Comparison of ENCODE assay signal across 27 mouse cellular contexts in the genomic region with DNA sequence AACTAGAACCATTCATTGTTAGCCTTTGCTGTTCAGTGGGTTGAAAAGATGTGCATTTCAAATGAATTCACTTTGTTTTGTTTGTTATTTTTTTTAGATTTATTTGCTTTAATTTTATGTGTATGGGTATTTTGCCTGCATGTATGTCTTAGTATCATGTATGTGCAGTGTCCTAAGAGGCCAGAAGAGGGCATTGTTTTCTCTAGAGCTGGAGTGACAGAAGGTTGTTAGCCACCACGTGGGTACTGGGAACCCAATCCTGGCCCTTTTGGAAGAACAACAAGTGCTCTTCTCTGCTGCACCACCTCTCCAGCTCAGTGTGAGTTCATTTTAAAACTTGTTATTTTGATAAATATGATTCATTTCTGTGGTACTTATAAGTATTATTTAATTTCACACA. TPM values are rescaled to one million over a fixed set of nuclear protein-coding genes. Genes with fewer than 3 reads are reported as not detected.
DNase-seq lines count a peak whose midpoint lies in the region; ATAC-seq and TF ChIP-seq lines count a peak whose summit lies in the region.
"Had no signal": no experiment of that assay in that cellular context is flagged by ENCODE, and none has a peak within 500 bp of the region (broad histone marks: within the 10 kb centered on the region; RNA-seq: fewer than 3 reads in every experiment).

No protein-coding gene starts in this region.

- TF ChIP-seq EP300 in MEL (IDR thresholded peaks at IDR 0.05; ENCODE audit: low read depth in 1 of 2, low read length in 2 of 2) = no peak

- TF ChIP-seq CTCF in intestine, postnatal 0 days (IDR thresholded peaks at IDR 0.05; ENCODE audit: low read depth) = peak; percentile 24; the same call in 1 of the 2 replicates
- peak; percentile 30 for TF ChIP-seq CTCF in midbrain, postnatal 0 days (IDR thresholded peaks at IDR 0.05)
- peak in 1 of 3 experiments; percentile 32; a peak in 3 of 6 replicates for TF ChIP-seq CTCF in MEL (IDR thresholded peaks at IDR 0.05 in 2 of 3, conservative IDR thresholded peaks at IDR 0.05 in 1 of 3; ENCODE audit: control insufficient read depth in 1 of 3, insufficient read depth in 1 of 3, low read depth in 2 of 3, low read length in 3 of 3, poor library complexity in 1 of 3, severe bottlenecking in 1 of 3)

- no peaks in the 10 kb centered on the region for H3K36me3 ChIP-seq in intestine, postnatal 0 days (ENCODE audit: control insufficient read depth, insufficient read depth)
- no peaks in the 10 kb centered on the region for H3K36me3 ChIP-seq in intestine, embryonic 16.5 days (ENCODE audit: control insufficient read depth, insufficient read depth, low read length)
- no peaks in the 10 kb centered on the region for H3K36me3 ChIP-seq in midbrain, postnatal 0 days (ENCODE audit: insufficient read depth, low read length)
- H3K36me3 ChIP-seq in midbrain, embryonic 13.5 days = peaks cover 7% of the 10 kb centered on the region
- no peaks in the 10 kb centered on the region for H3K36me3 ChIP-seq in MEL (ENCODE audit: control insufficient read depth in 1 of 2, insufficient read depth in 2 of 2, low read length in 2 of 2)
- H3K36me3 ChIP-seq: G1E; heart, embryonic 10.5 days; heart, embryonic 15.5 days; liver, embryonic 15.5 days had no signal

- no peak for ATAC-seq in intestine, postnatal 0 days
- no peak for ATAC-seq in intestine, embryonic 16.5 days
- ATAC-seq in midbrain, postnatal 0 days (ENCODE audit: low FRiP score) = no peak
- ATAC-seq in midbrain, embryonic 13.5 days = no peak
- ATAC-seq in erythroblast, adult 5-6 weeks (replicated peaks; ENCODE audit: low FRiP score, poor library complexity, severe bottlenecking) = no peak
- ATAC-seq: CD4-positive, CD25-positive, alpha-beta regulatory T cell, adult 4 months; forebrain, embryonic 14.5 days; hindbrain, embryonic 16.5 days had no signal

- no peaks in the 10 kb centered on the region for H3K4me1 ChIP-seq in intestine, postnatal 0 days (replicated peaks; ENCODE audit: control insufficient read depth, insufficient read depth, low read length)
- H3K4me1 ChIP-seq in intestine, embryonic 16.5 days (ENCODE audit: control insufficient read depth, insufficient read depth, low read length) = no peaks in the 10 kb centered on the region; the same call in 1 of the 2 replicates
- H3K4me1 ChIP-seq in midbrain, postnatal 0 days (ENCODE audit: insufficient read depth, low read length) = no peaks in the 10 kb centered on the region
- peaks cover 13% of the 10 kb centered on the region for H3K4me1 ChIP-seq in midbrain, embryonic 13.5 days (replicated peaks)
- H3K4me1 ChIP-seq in MEL (ENCODE audit: control insufficient read depth in 1 of 2, insufficient read depth in 2 of 2, low read length in 2 of 2) = no peaks in the 10 kb centered on the region
- H3K4me1 ChIP-seq: heart, embryonic 10.5 days; limb, embryonic 12.5 days; liver, embryonic 15.5 days had no signal

- H3K27ac ChIP-seq in intestine, postnatal 0 days (ENCODE audit: low read depth, low read length) = no peak overlapping the region
- H3K27ac ChIP-seq in intestine, embryonic 16.5 days (ENCODE audit: low read length) = no peak overlapping the region
- H3K27ac ChIP-seq in midbrain, postnatal 0 days (ENCODE audit: low read depth, low read length) = no peak overlapping the region
- no peak overlapping the region for H3K27ac ChIP-seq in midbrain, embryonic 13.5 days
- H3K27ac ChIP-seq in MEL (ENCODE audit: control insufficient read depth, low read depth, low read length) = no peak overlapping the region
- H3K27ac ChIP-seq: heart, embryonic 10.5 days; heart, embryonic 15.5 days; left cerebral cortex, adult 2 months; limb, embryonic 12.5 days; liver, embryonic 15.5 days; macrophage had no signal

- DNase-seq in midbrain, postnatal 0 days (ENCODE audit: low spot score) = no peak
- peak; percentile 34 for DNase-seq in MEL (ENCODE audit: low read depth, low spot score)
- no peak for DNase-seq in T-cell, adult 2 months (ENCODE audit: low spot score)
- DNase-seq: adrenal gland, postnatal 10 days; cerebellum, adult 11 months; cerebellum, adult 9-10 months; cerebellum, postnatal 36 days; gastrocnemius, postnatal 25 days; kidney, adult 9 months; kidney, postnatal 14 days; midbrain, embryonic 14.5 days; right cerebral cortex, postnatal 4 days; thymus, adult 2 months had no signal

- WGBS in intestine, postnatal 0 days = 77% methylated on average over 1 of the region's 1 CpGs
- WGBS in intestine, embryonic 16.5 days = 81% methylated on average over 1 of the region's 1 CpGs
- 86% methylated on average over 1 of the region's 1 CpGs for WGBS in midbrain, postnatal 0 days
- 79% methylated on average over 1 of the region's 1 CpGs for WGBS in midbrain, embryonic 13.5 days

- no peak overlapping the region for H3K4me2 ChIP-seq in intestine, postnatal 0 days (replicated peaks; ENCODE audit: low read depth)
- H3K4me2 ChIP-seq in intestine, embryonic 16.5 days (ENCODE audit: low read depth, low read length) = no peak overlapping the region
- no peak overlapping the region for H3K4me2 ChIP-seq in midbrain, postnatal 0 days (ENCODE audit: low read depth, low read length, poor library complexity, severe bottlenecking)
- H3K4me2 ChIP-seq in midbrain, embryonic 13.5 days (replicated peaks) = no peak overlapping the region
- H3K4me2 ChIP-seq: heart, embryonic 15.5 days; limb, embryonic 12.5 days; liver, embryonic 15.5 days had no signal

- H3K9me3 ChIP-seq in intestine, postnatal 0 days (ENCODE audit: control insufficient read depth) = no peaks in the 10 kb centered on the region
- no peaks in the 10 kb centered on the region for H3K9me3 ChIP-seq in intestine, embryonic 16.5 days (ENCODE audit: control insufficient read depth, low read length)
- H3K9me3 ChIP-seq in midbrain, postnatal 0 days (ENCODE audit: low read length) = no peaks in the 10 kb centered on the region
- H3K9me3 ChIP-seq in midbrain, embryonic 13.5 days = no peaks in the 10 kb centered on the region
- H3K9me3 ChIP-seq in MEL (replicated peaks; ENCODE audit: insufficient read depth, low read length) = no peaks in the 10 kb centered on the region
- H3K9me3 ChIP-seq: heart, embryonic 10.5 days; heart, embryonic 15.5 days; limb, embryonic 12.5 days; liver, embryonic 15.5 days had no signal

- no peak for TF ChIP-seq POLR2A in MEL (IDR thresholded peaks at IDR 0.05; ENCODE audit: control insufficient read depth in 1 of 2, insufficient read depth in 1 of 2, low read depth in 1 of 2, low read length in 2 of 2, poor library complexity in 1 of 2)

- TF ChIP-seq RAD21 in MEL (IDR thresholded peaks at IDR 0.05; ENCODE audit: low read depth, low read length) = peak; percentile 39

- no peak overlapping the region for H3K4me3 ChIP-seq in intestine, postnatal 0 days (ENCODE audit: low read depth, low read length)
- H3K4me3 ChIP-seq in intestine, embryonic 16.5 days (ENCODE audit: low read length) = no peak overlapping the region
- H3K4me3 ChIP-seq in midbrain, postnatal 0 days (ENCODE audit: low read depth, low read length) = no peak overlapping the region
- no peak overlapping the region for H3K4me3 ChIP-seq in midbrain, embryonic 13.5 days (replicated peaks)
- H3K4me3 ChIP-seq in MEL (ENCODE audit: control insufficient read depth in 1 of 2, insufficient read depth in 1 of 2, low read depth in 2 of 2, low read length in 2 of 2) = no peak overlapping the region
- H3K4me3 ChIP-seq: heart, embryonic 10.5 days; heart, embryonic 15.5 days; left cerebral cortex, adult 2 months; limb, embryonic 12.5 days; liver, embryonic 15.5 days had no signal

- H3K9ac ChIP-seq in intestine, postnatal 0 days (ENCODE audit: low read depth, low read length) = no peak overlapping the region
- H3K9ac ChIP-seq in intestine, embryonic 16.5 days (ENCODE audit: low read depth, low read length) = no peak overlapping the region
- no peak overlapping the region for H3K9ac ChIP-seq in midbrain, postnatal 0 days (replicated peaks; ENCODE audit: low read length, poor library complexity, severe bottlenecking)
- no peak overlapping the region for H3K9ac ChIP-seq in midbrain, embryonic 13.5 days (replicated peaks)
- no peak overlapping the region for H3K9ac ChIP-seq in MEL (ENCODE audit: control insufficient read depth, low read depth, low read length, poor library complexity, severe bottlenecking)
- H3K9ac ChIP-seq: heart, embryonic 15.5 days; limb, embryonic 12.5 days; liver, embryonic 15.5 days had no signal

- H3K27me3 ChIP-seq in intestine, postnatal 0 days (replicated peaks; ENCODE audit: control insufficient read depth, insufficient read depth, low read length) = peaks cover 8% of the 10 kb centered on the region; the same call in 1 of the 2 replicates
- no peaks in the 10 kb centered on the region for H3K27me3 ChIP-seq in intestine, embryonic 16.5 days (replicated peaks; ENCODE audit: control insufficient read depth, insufficient read depth, low read length)
- no peaks in the 10 kb centered on the region for H3K27me3 ChIP-seq in midbrain, postnatal 0 days (ENCODE audit: insufficient read depth, low read length)
- H3K27me3 ChIP-seq in midbrain, embryonic 13.5 days = no peaks in the 10 kb centered on the region
- H3K27me3 ChIP-seq in MEL (ENCODE audit: control insufficient read depth in 1 of 2, insufficient read depth in 2 of 2, low read length in 2 of 2) = no peaks in the 10 kb centered on the region
- H3K27me3 ChIP-seq: heart, embryonic 15.5 days; limb, embryonic 12.5 days had no signal

- no peaks in the 10 kb centered on the region for H3K79me2 ChIP-seq in MEL (ENCODE audit: control insufficient read depth, insufficient read depth, low read length, poor library complexity)

TF ChIP-seq in MEL, 35 proteins besides CTCF, POLR2A, EP300 and RAD21 (continues in another document):
- 0 out of 2 replicates have a peak, but pooled peaks have one; percentile 35 for TF ChIP-seq MYC (IDR thresholded peaks at IDR 0.05; ENCODE audit: low read depth, low read length)
- no peak for TF ChIP-seq MEF2A (IDR thresholded peaks at IDR 0.05; ENCODE audit: extremely low read depth, insufficient replicate concordance, low read depth, low read length, poor library complexity, severe bottlenecking)
- no peak for TF ChIP-seq ZKSCAN1 (IDR thresholded peaks at IDR 0.05; ENCODE audit: low read depth, low read length)
- peak; percentile 54 for TF ChIP-seq SMC3 (IDR thresholded peaks at IDR 0.05; ENCODE audit: low read depth, low read length)

RNA-seq across cellular contexts. Expression of a gene that starts 5.0 kb away (rescaled TPM):
- polyA plus RNA-seq in intestine, postnatal 0 days (2015; fragmentation: Nextera tagmentation; extraction: Ambion mirVana) = 5.5 and 5.9 TPM in 2 replicates
- polyA plus RNA-seq in intestine, embryonic 16.5 days (2015; fragmentation: Nextera tagmentation; extraction: Ambion mirVana) = 6.9 and 7.4 TPM in 2 replicates
- 62.0 and 66.6 TPM in 2 replicates for total RNA-seq in midbrain, postnatal 0 days (2014; rRNA removed)
- 26.1 and 31.4 TPM in 2 replicates for polyA plus RNA-seq in midbrain, postnatal 0 days (2015; fragmentation: Nextera tagmentation; extraction: Ambion mirVana)
- 34.6 and 38.2 TPM in 2 replicates for polyA plus RNA-seq in midbrain, embryonic 13.5 days (2015; fragmentation: Nextera tagmentation; extraction: Ambion mirVana)
- 0.33 TPM in 1 of 2 replicates, not detected in the other for total RNA-seq in MEL (2012; rRNA removed)
- polyA plus RNA-seq in MEL (2012; ENCODE audit: insufficient read depth in 1 of 2, insufficient read length in 2 of 2, low read depth in 1 of 2, low replicate concordance in 2 of 2, missing spikeins in 1 of 2) = not detected
- 5.9 and 11.7 TPM in 2 replicates for total RNA-seq in erythroblast, adult 5-6 weeks (2015; ENCODE audit: low replicate concordance)
- 1.4 and 3.0 TPM in 2 replicates for total RNA-seq in erythroblast, adult 5-6 weeks (2017; ENCODE audit: low replicate concordance)
- polyA plus RNA-seq: G1E had no signal
